Mouse (Mus musculus) lung, postnatal 0 days (tissue): ENCODE data around the gene Raly. TPM values are rescaled to one million over a fixed set of nuclear protein-coding genes. Genes with fewer than 3 reads are reported as not detected.
A peak's percentile ranks its signal among the peaks of the same experiment; 100 is the strongest.

Experiments used
- ATAC-seq: fragments of 200-750 bp; cut with Nextera tagmentation; 2 replicates; pipeline ENCODE4 v1.8.0; 2017; ENCODE audit warnings: moderate library complexity
- DNase-seq: peaks from one replicate; pipeline ENCODE4 v3.0.0-alpha.2; 2016; ENCODE audit warnings: low spot score
- H3K27ac ChIP-seq: fragments of 300-500 bp; sonication (generic); 2 replicates; pipeline ENCODE4 v1.5.1; 2014; ENCODE audit warnings: antibody characterized with exemption, mild to moderate bottlenecking, low read length, mixed read lengths
- H3K27me3 ChIP-seq: fragments of 300-500 bp; sonication (generic); replicated peaks from 2 replicates; pipeline ENCODE4 v1.6.1; 2014; ENCODE audit warnings: low read length, mixed read lengths; ENCODE audit not compliant: insufficient read depth
- H3K36me3 ChIP-seq: fragments of 300-500 bp; sonication (generic); 2 replicates; pipeline ENCODE4 v1.6.1; 2014; ENCODE audit warnings: low read length, mixed read lengths; ENCODE audit not compliant: insufficient read depth
- H3K4me1 ChIP-seq: fragments of 300-500 bp; sonication (generic); 2 replicates; pipeline ENCODE4 v1.6.1; 2014; ENCODE audit warnings: antibody characterized with exemption, low read depth, low read length, mixed read lengths; ENCODE audit not compliant: insufficient read depth
- H3K4me2 ChIP-seq: fragments of 300-500 bp; sonication (generic); replicated peaks from 2 replicates; pipeline ENCODE4 v1.6.1; 2014; ENCODE audit warnings: low read depth, mild to moderate bottlenecking, low read length, moderate library complexity, mixed read lengths
- H3K4me3 ChIP-seq: fragments of 300-500 bp; sonication (generic); 2 replicates; pipeline ENCODE4 v1.5.1; 2014; ENCODE audit warnings: low read depth, low read length
- H3K9ac ChIP-seq: fragments of 300-500 bp; sonication (generic); replicated peaks from 2 replicates; pipeline ENCODE4 v1.6.1; 2014; ENCODE audit warnings: low read depth, mild to moderate bottlenecking
- H3K9me3 ChIP-seq: fragments of 300-500 bp; sonication (generic); 2 replicates; pipeline ENCODE4 v1.6.1; 2016; ENCODE audit warnings: low read length, mixed read lengths
- CTCF ChIP-seq: IDR thresholded peaks from 2 replicates; pipeline ENCODE4 v1.5.1; 2016; ENCODE audit warnings: antibody characterized with exemption, mild to moderate bottlenecking
- EP300 ChIP-seq: IDR thresholded peaks from 2 replicates; pipeline ENCODE4 v1.6.1; 2016; ENCODE audit warnings: antibody characterized with exemption, mild to moderate bottlenecking, control low read depth
- WGBS: fragments of 180-500 bp; shearing (Covaris S2); extraction: QIAGEN DNeasy Blood & Tissue Kit; methylation state at CpG from one replicate; pipeline ENCODE4 v1.1.7; 2014; 5-methylcytosine and 5-hydroxymethylcytosine counted together
- polyA plus RNA-seq: library from polyadenylated mRNA; unstranded; fragments of >200 nt; fragmentation: Nextera tagmentation; extraction: Ambion mirVana; gene quantifications from 2 replicates; pipeline ENCODE4 v1.2.1, GENCODE M21; 2015

Raly gene
- polyA plus RNA-seq, 1 experiment from 2014 or later, result 23.7 TPM

GRCm38 (mm10) chr2:154764828-154765497 is 25.9 kb upstream of the Raly start:
- no peak overlapping the region for H3K27ac ChIP-seq
- H3K9me3 ChIP-seq, result no peaks in the 10 kb centered on the region
- H3K4me1 ChIP-seq, result no peaks in the 10 kb centered on the region
- H3K27me3 ChIP-seq, result no peaks in the 10 kb centered on the region
- ATAC-seq (peak; percentile 27), DNase-seq (peak; percentile 19)
- H3K4me3 ChIP-seq, result no peak overlapping the region
- H3K4me2 ChIP-seq, result no peak overlapping the region
- 75% methylated on average over 9 of the region's 9 CpGs for WGBS
- TF ChIP-seq EP300 (no peak), CTCF (peak; percentile 36; the same call in 1 of the 2 replicates)
- no peaks in the 10 kb centered on the region for H3K36me3 ChIP-seq
- H3K9ac ChIP-seq, result no peak overlapping the region

DNA sequence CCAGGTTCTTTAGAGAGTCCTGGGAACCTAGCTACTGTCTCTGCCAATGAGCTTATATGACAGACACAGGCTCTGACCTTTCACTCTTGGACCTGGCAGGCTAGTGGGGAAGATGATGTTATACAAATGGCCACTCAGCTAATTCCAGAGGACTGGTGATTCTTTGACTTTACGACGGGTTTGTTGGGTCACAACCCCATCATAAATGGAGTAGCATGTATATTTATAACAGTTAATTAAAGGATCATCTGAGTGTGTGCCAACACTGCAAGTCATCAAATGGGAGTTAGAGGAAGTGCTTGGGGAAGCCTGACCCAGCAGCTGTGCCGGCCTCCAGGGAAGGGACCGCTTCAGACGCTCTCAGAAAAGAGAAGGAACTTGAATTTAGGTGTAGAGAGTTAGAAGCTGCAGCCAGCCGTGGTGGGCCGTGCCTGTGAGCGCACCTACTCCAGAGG is 25.3 kb upstream of the Raly start:
- no peak overlapping the region for H3K4me3 ChIP-seq
- no peak overlapping the region for H3K27ac ChIP-seq
- H3K9ac ChIP-seq, result no peak overlapping the region
- ATAC-seq (peak; percentile 88), DNase-seq (peak; percentile 86)
- no peaks in the 10 kb centered on the region for H3K4me1 ChIP-seq
- no peak overlapping the region for H3K4me2 ChIP-seq
- 47% methylated on average over 8 of the region's 8 CpGs for whole genome bisulfite sequencing
- 0 out of 2 replicates have a peak, but pooled peaks have one; percentile 33 for TF ChIP-seq EP300
- no peak for TF ChIP-seq CTCF
- H3K36me3 ChIP-seq, result no peaks in the 10 kb centered on the region
- H3K27me3 ChIP-seq, result no peaks in the 10 kb centered on the region
- no peaks in the 10 kb centered on the region for H3K9me3 ChIP-seq

DNA sequence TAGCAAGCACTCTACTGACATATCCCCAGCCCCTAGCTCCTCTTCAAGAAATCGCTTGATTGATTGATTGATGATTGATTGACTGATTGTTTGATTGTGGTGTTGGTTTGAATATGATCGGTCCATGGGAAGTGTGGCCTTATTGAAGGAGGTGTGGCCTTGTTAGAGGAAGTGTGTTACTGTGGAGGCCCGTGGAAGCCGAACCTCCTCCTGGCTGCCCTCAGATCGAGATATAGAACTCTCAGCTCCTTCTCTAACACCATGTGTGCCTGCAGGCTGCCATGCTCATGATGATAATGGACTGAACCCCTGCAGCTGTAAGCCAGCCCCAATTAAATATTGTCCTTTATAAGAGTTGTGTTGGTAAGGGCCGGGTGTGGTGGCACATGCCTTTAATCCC is 23.8 kb upstream of the Raly start:
- DNase-seq (no peak), ATAC-seq (no peak)
- H3K9ac ChIP-seq, result no peak overlapping the region
- H3K4me1 ChIP-seq, result no peaks in the 10 kb centered on the region
- TF ChIP-seq CTCF (no peak), EP300 (no peak)
- no peak overlapping the region for H3K4me3 ChIP-seq
- WGBS, result 78% methylated on average over 6 of the region's 6 CpGs
- H3K27me3 ChIP-seq, result no peaks in the 10 kb centered on the region
- no peak overlapping the region for H3K4me2 ChIP-seq
- no peaks in the 10 kb centered on the region for H3K9me3 ChIP-seq
- no peak overlapping the region for H3K27ac ChIP-seq
- no peaks in the 10 kb centered on the region for H3K36me3 ChIP-seq

DNA sequence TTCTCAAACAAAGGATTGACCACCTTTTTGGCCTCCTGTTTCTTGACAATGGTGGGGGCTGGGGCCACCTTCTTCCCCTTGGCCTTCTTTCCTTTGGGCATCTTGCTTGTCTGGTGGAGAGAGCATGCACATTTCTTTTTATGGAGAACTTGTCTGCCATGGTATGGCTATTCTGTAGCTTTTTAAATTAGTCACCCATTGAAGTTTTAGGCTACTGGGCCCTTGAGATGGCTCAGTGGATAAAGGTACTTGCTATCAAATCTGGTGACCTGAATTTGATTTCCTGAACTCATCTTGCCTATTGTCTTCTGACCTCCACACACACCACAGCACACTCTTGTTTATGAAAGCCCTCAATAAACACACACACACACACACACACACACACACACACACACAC is 21.0 kb upstream of the Raly start, which contains the start of gene Gm14214:
Gene Gm14214 (minus strand): TSS at position 101 of the 400 bp plus-strand sequence.
- no peak for DNase-seq

GRCm38 (mm10) chr2:154771604-154772003 is 19.3 kb upstream of the Raly start:
- TF ChIP-seq CTCF (no peak), EP300 (no peak)
- H3K27me3 ChIP-seq, result no peaks in the 10 kb centered on the region
- no peak for ATAC-seq
- no peaks in the 10 kb centered on the region for H3K4me1 ChIP-seq
- no peak overlapping the region for H3K9ac ChIP-seq
- no peaks in the 10 kb centered on the region for H3K9me3 ChIP-seq
- H3K4me2 ChIP-seq, result no peak overlapping the region
- no peak for DNase-seq
- 72% methylated on average over 8 of the region's 8 CpGs for WGBS
- H3K4me3 ChIP-seq, result no peak overlapping the region
- H3K36me3 ChIP-seq, result no peaks in the 10 kb centered on the region
- no peak overlapping the region for H3K27ac ChIP-seq

More for the DNA sequence above, 21.0 kb upstream of the Raly start, which contains the start of gene Gm14214:
- Histone ChIP-seq H3K27ac (no peak within 1 kb of the TSS), H3K9me3 (no peaks in the 10 kb centered on the region), H3K27me3 (no peaks in the 10 kb centered on the region), H3K4me2 (no peak within 1 kb of the TSS), H3K36me3 (no peaks in the 10 kb centered on the region), H3K9ac (no peak within 1 kb of the TSS), H3K4me1 (no peaks in the 10 kb centered on the region), H3K4me3 (no peak within 1 kb of the TSS)
- no peak for ATAC-seq
- no peak for TF ChIP-seq CTCF
- no peak for TF ChIP-seq EP300

GRCm38 (mm10) chr2:154774032-154774431 is 16.9 kb upstream of the Raly start:
- H3K27me3 ChIP-seq, result no peaks in the 10 kb centered on the region
- no peak overlapping the region for H3K4me2 ChIP-seq
- TF ChIP-seq CTCF (peak; percentile 58), EP300 (no peak)
- H3K4me1 ChIP-seq, result no peaks in the 10 kb centered on the region
- H3K4me3 ChIP-seq, result no peak overlapping the region
- peak; percentile 36 for DNase-seq
- no peaks in the 10 kb centered on the region for H3K36me3 ChIP-seq
- no peak overlapping the region for H3K27ac ChIP-seq
- ATAC-seq, result no peak
- 80% methylated on average over 1 of the region's 1 CpGs for WGBS
- no peak overlapping the region for H3K9ac ChIP-seq
- H3K9me3 ChIP-seq, result no peaks in the 10 kb centered on the region
